Mouse (Mus musculus) lung, embryonic 16.5 days (tissue): ENCODE measurements at regions not wholly inside any gene's neighbourhood (a gene's known extent, or its start where the extent isn't known, plus 50 kb on each side); places are given as distances from the start of the nearest gene placed in this dataset.

ENCODE experiments used
- ATAC-seq: fragments of 200-750 bp; cut with Nextera tagmentation; 2 replicates; pipeline ENCODE4 v1.8.0; 2017; ENCODE audit warnings: low read depth, mild to moderate bottlenecking, moderate library complexity
- H3K27ac ChIP-seq: fragments of 300-500 bp; sonication (generic); 2 replicates; pipeline ENCODE4 v1.5.1; 2014; ENCODE audit warnings: mild to moderate bottlenecking, control low read depth, low read length
- H3K27me3 ChIP-seq: fragments of 300-500 bp; sonication (generic); 2 replicates; pipeline ENCODE4 v1.6.1; 2014; ENCODE audit warnings: low read depth, low read length, mixed read lengths; ENCODE audit not compliant: control insufficient read depth, insufficient read depth
- H3K36me3 ChIP-seq: fragments of 300-500 bp; sonication (generic); 2 replicates; pipeline ENCODE4 v1.6.1; 2014; ENCODE audit warnings: low read length; ENCODE audit not compliant: control insufficient read depth, insufficient read depth
- H3K4me1 ChIP-seq: fragments of 300-500 bp; sonication (generic); replicated peaks from 2 replicates; pipeline ENCODE4 v1.6.1; 2014; ENCODE audit warnings: low read length, mixed read lengths; ENCODE audit not compliant: control insufficient read depth, insufficient read depth
- H3K4me2 ChIP-seq: fragments of 300-500 bp; sonication (generic); 2 replicates; pipeline ENCODE4 v1.6.1; 2014; ENCODE audit warnings: low read depth, low read length, control low read depth
- H3K4me3 ChIP-seq: fragments of 300-500 bp; sonication (generic); 2 replicates; pipeline ENCODE4 v1.5.1; 2014; ENCODE audit warnings: mild to moderate bottlenecking, low read length, control low read depth
- H3K9ac ChIP-seq: fragments of 300-500 bp; sonication (generic); 2 replicates; pipeline ENCODE4 v1.6.1; 2014; ENCODE audit warnings: low read length, control low read depth
- H3K9me3 ChIP-seq: fragments of 300-500 bp; sonication (generic); 2 replicates; pipeline ENCODE4 v1.6.1; 2016; ENCODE audit warnings: low read length; ENCODE audit not compliant: control insufficient read depth
- WGBS: fragments of 180-500 bp; shearing (Covaris S2); extraction: QIAGEN DNeasy Blood & Tissue Kit; methylation state at CpG from one replicate; pipeline ENCODE4 v1.1.7; 2014; 5-methylcytosine and 5-hydroxymethylcytosine counted together

- H3K27me3 ChIP-seq = no peaks in the 10 kb centered on the region
- H3K4me2 ChIP-seq = no peak overlapping the region
- no peaks in the 10 kb centered on the region for H3K9me3 ChIP-seq
- no peak overlapping the region for H3K4me3 ChIP-seq
- no peaks in the 10 kb centered on the region for H3K36me3 ChIP-seq
- H3K4me1 ChIP-seq = peaks cover 7% of the 10 kb centered on the region; the same call in 1 of the 2 replicates
- H3K27ac ChIP-seq = 0 out of 2 replicates have a peak overlapping the region, but pooled peaks have one; percentile 36
- WGBS = 43% methylated on average over 7 of the region's 7 CpGs
- peak; percentile 72 for ATAC-seq
- H3K9ac ChIP-seq = no peak overlapping the region
Observed at GRCm38 (mm10) chr6:112223325-112223724, 50.2 kb upstream of the Lmcd1 start.
